In genomic region chr2:103511042-103511441, GRCm38 (mm10) we compare ENCODE assay signal across 16 mouse cellular contexts.
"Had no signal": no experiment of that assay in that cellular context is flagged by ENCODE, and none has a peak within 500 bp of the region (broad histone marks: within the 10 kb centered on the region; RNA-seq: fewer than 3 reads in every experiment).

No protein-coding gene starts in this region.

- H3K27me3 ChIP-seq: neural tube, embryonic 12.5 days; neural tube, embryonic 13.5 days; neural tube, embryonic 15.5 days; stomach, embryonic 15.5 days had no signal

- H3K36me3 ChIP-seq: neural tube, embryonic 12.5 days; neural tube, embryonic 13.5 days; neural tube, embryonic 15.5 days; stomach, embryonic 15.5 days had no signal

- H3K4me3 ChIP-seq: neural tube, embryonic 12.5 days; neural tube, embryonic 13.5 days; neural tube, embryonic 15.5 days; stomach, embryonic 15.5 days had no signal

- DNase-seq: retina, postnatal 1 day; right cerebral cortex, adult 18-20 months; right cerebral cortex, postnatal 14 days; right cerebral cortex, postnatal 25 days; right cerebral cortex, postnatal 4 days; spleen, adult 18-20 months; thymus, adult 18-20 months; thymus, adult 2 months; thymus, postnatal 14 days; thymus, postnatal 25 days; thymus, postnatal 36 days; thymus, postnatal 4 days had no signal

- H3K9me3 ChIP-seq: neural tube, embryonic 12.5 days; neural tube, embryonic 13.5 days; neural tube, embryonic 15.5 days; stomach, embryonic 15.5 days had no signal

- H3K4me1 ChIP-seq: neural tube, embryonic 12.5 days; neural tube, embryonic 13.5 days; neural tube, embryonic 15.5 days; stomach, embryonic 15.5 days had no signal

- H3K4me2 ChIP-seq: neural tube, embryonic 12.5 days; neural tube, embryonic 13.5 days; neural tube, embryonic 15.5 days; stomach, embryonic 15.5 days had no signal

- H3K27ac ChIP-seq: neural tube, embryonic 12.5 days; neural tube, embryonic 13.5 days; neural tube, embryonic 15.5 days; stomach, embryonic 15.5 days had no signal

- H3K9ac ChIP-seq: neural tube, embryonic 12.5 days; neural tube, embryonic 13.5 days; neural tube, embryonic 15.5 days; stomach, embryonic 15.5 days had no signal
